Mouse (Mus musculus) thymus, adult 2 months (tissue): ENCODE results near the gene F2r. TPM values are rescaled to one million over a fixed set of nuclear protein-coding genes. Genes with fewer than 3 reads are reported as not detected.

Source experiments
- DNase-seq: peaks from one replicate; pipeline ENCODE4 v3.0.0; 2021
- H3K27ac ChIP-seq: fragments of 200-500 bp; 2 replicates; pipeline ENCODE4 v1.5.1; 2012; ENCODE audit warnings: low read length, control low read depth; ENCODE audit not compliant: control insufficient read depth, insufficient read depth
- H3K27me3 ChIP-seq: fragments of 200-500 bp; 2 replicates; pipeline ENCODE4 v1.6.1; 2012; ENCODE audit warnings: mild to moderate bottlenecking, low read length, moderate library complexity, mixed read lengths; ENCODE audit not compliant: control insufficient read depth, insufficient read depth
- H3K36me3 ChIP-seq: fragments of 200-500 bp; 2 replicates; pipeline ENCODE4 v1.6.1; 2012; ENCODE audit warnings: mild to moderate bottlenecking, low read length, moderate library complexity; ENCODE audit not compliant: control insufficient read depth, insufficient read depth
- H3K4me1 ChIP-seq: fragments of 200-500 bp; replicated peaks from 2 replicates; pipeline ENCODE4 v1.6.1; 2012; ENCODE audit warnings: low read length; ENCODE audit not compliant: control insufficient read depth, insufficient read depth
- H3K4me3 ChIP-seq: fragments of 200-500 bp; 2 replicates; pipeline ENCODE4 v1.5.1; 2012; ENCODE audit warnings: mild to moderate bottlenecking, low read length, control low read depth, moderate library complexity; ENCODE audit not compliant: control insufficient read depth, insufficient read depth
- CTCF ChIP-seq: fragments of 200-500 bp; IDR thresholded peaks from 2 replicates; pipeline ENCODE4 v1.5.1; 2012; ENCODE audit warnings: mild to moderate bottlenecking, control low read depth, low read length, moderate library complexity, borderline replicate concordance; ENCODE audit not compliant: control insufficient read depth, poor library complexity, insufficient read depth; ENCODE audit errors: extremely low read depth
- POLR2A ChIP-seq: fragments of 200-500 bp; IDR thresholded peaks from 2 replicates; pipeline ENCODE4 v1.6.1; 2012; ENCODE audit warnings: mild to moderate bottlenecking, low read length, control low read depth, moderate library complexity; ENCODE audit not compliant: control insufficient read depth, poor library complexity, insufficient read depth; ENCODE audit errors: extremely low read depth
- WGBS: fragments of 180-500 bp; shearing (Covaris S2); methylation state at CpG from one replicate; pipeline ENCODE4 v1.1.7; 2018; 5-methylcytosine and 5-hydroxymethylcytosine counted together
- polyA plus RNA-seq: library from polyadenylated mRNA; depleted of rRNA; stranded (reverse); fragments of >200 nt; gene quantifications from 2 replicates; pipeline ENCODE4 v1.2.3, GENCODE M21; 2012

The F2r gene
- polyA plus RNA-seq, 1 experiment = 11.6 TPM

DNA sequence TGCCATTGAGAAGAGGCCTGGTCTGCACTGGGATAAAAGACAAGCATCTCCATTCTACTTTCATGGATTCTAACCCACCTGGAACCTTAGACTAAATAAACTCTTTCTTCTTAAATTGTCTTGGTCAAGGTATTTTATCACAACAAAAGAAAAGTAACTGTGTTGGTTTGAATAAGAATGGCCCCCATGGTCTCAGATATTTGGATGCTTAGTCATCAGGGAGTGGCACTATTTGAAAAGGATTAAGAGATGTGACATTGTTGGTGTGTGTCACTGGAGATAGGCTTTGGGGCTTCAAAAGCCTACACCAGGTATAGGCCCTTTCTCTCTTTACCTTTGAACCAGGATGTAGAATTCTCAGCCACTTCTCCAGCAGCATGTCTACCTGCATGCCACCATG, 49.0 kb downstream of the F2r start:
- no peak for DNase-seq
- no peak for TF ChIP-seq CTCF
- TF ChIP-seq POLR2A = no peak
- Histone ChIP-seq H3K27me3 (no peaks in the 10 kb centered on the region), H3K4me1 (no peaks in the 10 kb centered on the region), H3K27ac (no peak overlapping the region), H3K4me3 (no peak overlapping the region), H3K36me3 (no peaks in the 10 kb centered on the region)

DNA sequence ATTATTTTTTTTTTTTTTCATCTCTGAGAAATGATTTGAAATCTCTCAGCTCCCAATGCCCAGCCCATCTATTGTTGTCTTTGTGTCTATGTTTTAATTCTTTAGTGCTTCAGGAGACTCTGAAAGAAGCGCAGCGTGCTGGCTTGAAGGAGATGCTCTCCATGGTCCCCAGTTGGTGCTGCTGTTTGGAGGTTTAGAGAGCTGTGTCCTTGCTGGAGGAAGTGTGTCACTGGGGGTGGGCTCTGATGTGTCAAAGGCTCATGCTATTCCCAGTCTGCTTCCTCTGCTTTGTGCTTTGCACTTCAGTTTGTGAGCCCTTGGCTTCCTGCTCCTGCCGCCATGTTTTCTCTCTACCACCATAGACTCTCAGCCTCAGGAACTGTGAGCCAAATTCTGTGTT, 50.0 kb downstream of the F2r start:
- Histone ChIP-seq H3K27ac (no peak overlapping the region), H3K4me1 (no peaks in the 10 kb centered on the region), H3K36me3 (no peaks in the 10 kb centered on the region), H3K27me3 (no peaks in the 10 kb centered on the region), H3K4me3 (no peak overlapping the region)
- 100% methylated on average over 3 of the region's 3 CpGs for WGBS
- no peak for DNase-seq
- TF ChIP-seq CTCF = no peak
- no peak for TF ChIP-seq POLR2A

DNA sequence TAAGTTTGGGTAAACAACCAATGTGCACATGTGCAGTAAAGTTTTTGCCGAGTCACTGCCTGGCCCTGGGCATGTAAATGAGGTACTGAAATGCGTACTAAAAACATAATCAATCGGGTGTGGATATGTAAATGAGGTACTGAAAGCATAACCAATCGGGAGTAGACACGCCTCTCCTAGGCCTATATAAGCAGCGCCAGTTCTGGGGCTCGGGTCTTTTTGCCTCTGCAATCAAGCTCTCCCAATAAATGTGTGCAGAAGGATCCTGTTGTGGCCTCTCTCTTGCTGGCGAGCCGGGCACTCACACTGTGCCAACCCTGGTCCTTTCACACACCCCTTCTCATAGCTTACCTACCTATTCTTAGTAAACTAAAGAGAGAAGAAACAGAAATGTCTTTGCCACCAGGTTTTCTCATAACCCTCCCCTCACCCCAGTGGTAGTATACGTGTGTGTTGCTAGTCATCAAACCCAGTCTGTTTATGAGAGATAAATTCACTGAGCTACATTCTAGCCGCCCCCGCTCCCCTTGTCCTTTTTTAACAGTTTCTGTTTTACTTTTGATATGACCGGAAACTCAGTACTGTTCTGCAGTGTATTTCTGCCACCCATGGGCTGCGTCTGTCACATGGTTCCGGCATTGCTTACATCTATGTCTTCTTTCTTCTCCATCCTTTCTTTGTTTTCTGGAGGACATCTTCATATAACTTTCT, 51.3 kb downstream of the F2r start:
- H3K27ac ChIP-seq = no peak overlapping the region
- H3K4me3 ChIP-seq = no peak overlapping the region
- no peaks in the 10 kb centered on the region for H3K36me3 ChIP-seq
- no peaks in the 10 kb centered on the region for H3K4me1 ChIP-seq
- DNase-seq = no peak
- TF ChIP-seq POLR2A (no peak), CTCF (no peak)
- no peaks in the 10 kb centered on the region for H3K27me3 ChIP-seq
- 95% methylated on average over 15 of the region's 15 CpGs for WGBS

DNA sequence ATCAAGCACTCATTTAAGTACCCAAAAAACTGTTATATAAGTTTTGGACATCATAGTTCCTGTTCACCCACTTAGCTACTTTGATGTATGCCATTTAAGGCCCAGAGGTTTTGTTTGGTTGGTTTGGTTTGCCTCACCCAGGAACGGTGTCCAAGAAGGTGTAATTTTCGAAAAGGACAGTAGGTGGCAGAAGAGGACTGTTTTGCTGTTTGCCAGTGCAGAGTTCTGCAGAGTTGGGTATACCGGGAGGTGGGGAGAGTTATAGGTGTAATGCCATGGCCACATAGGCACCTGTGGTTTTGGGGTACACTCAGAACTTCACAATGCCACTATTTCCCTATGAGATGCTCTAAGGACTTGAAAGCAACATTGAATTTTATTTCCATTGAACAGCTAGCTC, 54.6 kb downstream of the F2r start:
- peak; percentile 81 for DNase-seq

DNA sequence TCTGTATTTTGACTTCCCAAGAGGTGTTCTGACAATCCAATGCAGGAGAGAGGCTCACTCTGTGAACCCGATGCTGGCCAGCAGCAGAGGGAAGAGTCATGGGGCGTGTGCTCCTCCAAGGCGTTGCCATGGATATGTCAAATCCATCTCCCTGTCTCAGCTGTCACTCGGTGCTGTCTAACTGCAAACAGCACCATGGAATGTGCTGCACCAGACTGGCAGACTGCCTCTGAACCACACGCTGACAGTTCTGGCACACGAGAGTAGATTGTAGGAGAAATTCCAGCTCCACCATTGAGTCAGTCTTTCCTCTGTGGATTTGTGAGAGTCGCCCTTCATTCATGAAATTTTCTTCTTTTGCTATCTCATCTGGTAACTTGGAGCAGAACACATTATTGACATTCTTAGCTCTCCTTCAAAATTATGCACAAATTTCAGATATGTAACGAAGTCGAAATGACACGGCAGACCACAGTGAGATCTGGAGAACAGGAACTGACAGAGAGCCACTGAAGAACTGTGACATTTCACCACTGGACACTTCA, 55.1 kb downstream of the F2r start:
- H3K27ac ChIP-seq = no peak overlapping the region
- WGBS = 79% methylated on average over 10 of the region's 10 CpGs
- no peak for DNase-seq
- no peak for TF ChIP-seq POLR2A
- no peak for TF ChIP-seq CTCF
- H3K4me3 ChIP-seq = no peak overlapping the region
- H3K27me3 ChIP-seq = no peaks in the 10 kb centered on the region
- no peaks in the 10 kb centered on the region for H3K4me1 ChIP-seq
- H3K36me3 ChIP-seq = no peaks in the 10 kb centered on the region

More for the DNA sequence above, 54.6 kb downstream of the F2r start:
- TF ChIP-seq POLR2A (no peak), CTCF (no peak)
- Histone ChIP-seq H3K4me3 (no peak overlapping the region), H3K27me3 (no peaks in the 10 kb centered on the region), H3K36me3 (no peaks in the 10 kb centered on the region), H3K4me1 (no peaks in the 10 kb centered on the region), H3K27ac (no peak overlapping the region)
- under 1% methylated on average over 3 of the region's 3 CpGs for WGBS

DNA sequence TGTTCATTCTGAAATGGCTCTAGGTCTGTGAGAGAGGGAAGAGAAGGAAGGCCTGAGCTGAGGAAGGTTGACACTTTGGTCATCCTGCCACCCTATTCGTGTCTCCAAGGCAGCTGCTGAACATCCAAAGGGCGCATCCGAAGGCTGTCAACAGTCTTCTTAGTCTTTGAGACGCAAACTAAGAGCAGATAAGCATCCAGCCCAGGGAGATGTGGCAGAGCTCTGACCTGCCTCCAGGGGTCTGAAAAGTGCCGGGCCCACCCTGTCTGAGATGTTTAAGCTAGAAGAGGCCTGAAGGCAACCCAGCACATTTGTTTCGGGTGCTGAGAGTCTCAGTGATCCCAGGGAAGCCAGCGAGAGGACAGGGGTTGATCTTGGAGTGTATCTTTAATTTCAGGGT, 61.0 kb downstream of the F2r start:
- H3K4me1 ChIP-seq = no peaks in the 10 kb centered on the region
- 97% methylated on average over 7 of the region's 7 CpGs for WGBS
- H3K36me3 ChIP-seq = no peaks in the 10 kb centered on the region
- no peak overlapping the region for H3K27ac ChIP-seq
- H3K27me3 ChIP-seq = no peaks in the 10 kb centered on the region
- no peak for TF ChIP-seq POLR2A
- TF ChIP-seq CTCF = no peak
- no peak for DNase-seq
- no peak overlapping the region for H3K4me3 ChIP-seq
